Mouse (Mus musculus) bone marrow, adult 2 months (tissue): Measurements from ENCODE around the gene Dnajc30.

ENCODE experiments used
- CTCF ChIP-seq: fragments of 200-500 bp; IDR thresholded peaks from 2 replicates; pipeline ENCODE4 v1.5.1; 2011; ENCODE audit warnings: low read length, control low read depth; ENCODE audit not compliant: control insufficient read depth, insufficient read depth
- POLR2A ChIP-seq: fragments of 200-500 bp; IDR thresholded peaks from 2 replicates; pipeline ENCODE4 v1.6.1; 2011; ENCODE audit warnings: low read depth, mild to moderate bottlenecking, control low read depth, low read length, borderline replicate concordance; ENCODE audit not compliant: control insufficient read depth

GRCm38 (mm10) chr5:135103999-135104660 lies 40.1 kb downstream of the Dnajc30 start:
- peak; percentile 38; the same call in 1 of the 2 replicates for TF ChIP-seq CTCF
- no peak for TF ChIP-seq POLR2A
